Mouse (Mus musculus): ENCODE measurements around the gene Vmn1r148. TPM values are rescaled to one million over a fixed set of nuclear protein-coding genes. Genes with fewer than 3 reads are reported as not detected.
"Not testable (repeated sequence)": the region's sequence is repeated elsewhere in the genome, so short reads cannot be mapped to it uniquely, and the experiment has no call there.

The Vmn1r148 gene
- not detected in 2 replicates for polyA plus RNA-seq (2011; ENCODE audit: insufficient read depth, insufficient read length, low replicate concordance, missing spikeins)

DNA sequence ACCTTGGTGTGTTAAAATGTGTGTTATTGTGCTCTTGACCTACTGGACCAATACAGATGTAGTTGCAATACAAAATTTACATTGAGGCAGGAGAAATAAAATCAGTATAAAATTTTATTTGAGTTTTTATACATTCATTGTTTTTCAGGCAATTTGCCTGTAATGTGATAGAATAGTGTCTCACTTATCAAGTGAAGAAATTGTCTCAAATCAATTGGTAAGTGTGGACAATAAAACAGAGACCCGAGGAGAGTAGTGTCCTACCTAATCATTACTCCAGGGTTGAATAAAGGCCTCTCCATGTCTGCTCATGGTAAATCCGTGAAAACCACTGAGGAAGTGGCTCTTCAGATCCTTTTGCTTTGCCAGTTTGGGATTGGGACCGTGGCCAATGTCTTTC lies at the start of gene Vmn1r148:
Gene Vmn1r148, plus strand, starts transcription at position 301 of the 400 bp plus-strand sequence.
- no CpG with 5 or more reads among the region's 3 CpGs for WGBS
- not testable (repeated sequence) for H3K4me3 ChIP-seq (replicated peaks; ENCODE audit: control insufficient read depth, low read depth, low read length); H3K27ac ChIP-seq (ENCODE audit: control insufficient read depth, insufficient read depth, low read depth, low read length, poor library complexity); H3K4me1 ChIP-seq (ENCODE audit: control insufficient read depth, insufficient read depth, low read length)

DNA sequence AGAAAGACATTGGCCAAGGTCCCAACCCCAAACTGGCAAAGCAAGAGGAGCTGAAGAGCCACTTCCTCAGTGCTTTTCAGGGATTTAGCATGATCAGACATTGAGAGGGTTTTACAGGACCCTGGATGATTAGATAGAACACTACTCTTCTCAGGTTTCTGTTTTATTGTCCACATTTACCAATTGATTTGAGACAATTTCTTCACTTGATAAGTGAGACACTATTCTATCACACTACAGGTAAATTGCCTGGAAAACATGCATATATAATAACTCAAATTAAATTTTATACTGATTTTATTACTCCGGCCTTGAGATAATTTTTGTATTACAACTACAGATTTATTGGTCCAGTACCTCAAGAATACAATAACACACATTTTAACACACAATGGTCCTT lies 42.4 kb upstream of the Vmn1r148 start, which contains the start of gene Gm8660:
Gene Gm8660, minus strand, starts transcription at position 101 of the 400 bp plus-strand sequence.
- WGBS: no CpG with 5 or more reads among the region's 1 CpGs
- H3K4me3 ChIP-seq (replicated peaks; ENCODE audit: control insufficient read depth, low read depth, low read length); H3K4me1 ChIP-seq (ENCODE audit: control insufficient read depth, insufficient read depth, low read length); H3K27ac ChIP-seq (ENCODE audit: control insufficient read depth, insufficient read depth, low read depth, low read length, poor library complexity): not testable (repeated sequence)

DNA sequence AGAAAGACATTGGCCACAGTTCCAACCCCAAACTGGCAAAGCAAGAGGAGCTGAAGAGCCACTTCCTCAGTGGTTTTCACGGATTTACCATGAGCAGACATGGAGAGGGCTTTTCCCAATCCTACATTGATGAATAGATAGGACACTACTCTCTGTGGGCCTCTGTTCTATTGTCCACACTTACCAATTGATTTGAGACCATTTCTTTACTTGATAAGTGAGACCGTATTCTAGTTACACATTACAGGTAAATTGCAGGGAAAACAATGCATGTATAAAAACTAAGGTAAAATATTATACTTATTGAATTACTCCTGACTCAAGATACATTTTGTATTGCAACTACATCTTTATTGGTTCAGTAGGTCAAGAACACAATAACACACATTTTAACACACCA lies 24.7 kb downstream of the Vmn1r148 start, which contains the start of gene Vmn1r149:
Gene Vmn1r149, minus strand, starts transcription at position 101 of the 400 bp plus-strand sequence.
- WGBS: no CpG with 5 or more reads among the region's 2 CpGs

DNA sequence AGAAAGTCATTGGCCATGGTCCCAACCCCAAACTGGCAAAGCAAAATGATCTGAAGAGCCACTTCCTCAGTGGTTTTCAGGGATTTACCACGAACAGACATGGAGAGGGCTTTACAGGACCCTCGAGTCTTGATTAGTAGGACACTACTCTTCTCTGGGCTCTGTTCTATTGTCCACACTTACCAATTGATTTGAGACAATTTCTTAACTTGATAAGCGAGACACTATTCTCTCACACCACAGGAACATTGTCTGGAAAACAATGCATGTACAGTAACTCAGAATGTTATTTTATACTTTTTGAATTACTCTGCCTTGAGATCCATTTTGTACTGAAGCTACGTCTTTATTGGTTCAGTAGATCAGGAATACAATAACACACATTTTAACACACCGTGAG lies 50.6 kb downstream of the Vmn1r148 start, which contains the start of gene Gm10665:
Gene Gm10665, minus strand, starts transcription at position 101 of the 400 bp plus-strand sequence.
- WGBS: no CpG with 5 or more reads among the region's 5 CpGs
- H3K27ac ChIP-seq (ENCODE audit: control insufficient read depth, insufficient read depth, low read depth, low read length, poor library complexity); H3K4me1 ChIP-seq (ENCODE audit: control insufficient read depth, insufficient read depth, low read length); H3K4me3 ChIP-seq (replicated peaks; ENCODE audit: control insufficient read depth, low read depth, low read length): not testable (repeated sequence)

More for the DNA sequence above, 24.7 kb downstream of the Vmn1r148 start, which contains the start of gene Vmn1r149:
- not testable (repeated sequence) for H3K4me1 ChIP-seq (ENCODE audit: control insufficient read depth, insufficient read depth, low read length); H3K4me3 ChIP-seq (replicated peaks; ENCODE audit: control insufficient read depth, low read depth, low read length); H3K27ac ChIP-seq (ENCODE audit: control insufficient read depth, insufficient read depth, low read depth, low read length, poor library complexity)

Other genes with a start within 250 kb of the Vmn1r148 start
- not detected in 2 replicates for gene Vmn1r142, start 249.5 kb upstream of the Vmn1r148 start, polyA plus RNA-seq (2011; ENCODE audit: insufficient read depth, insufficient read length, low replicate concordance, missing spikeins)
- gene Vmn1r143, start 224.2 kb upstream of the Vmn1r148 start, polyA plus RNA-seq (2011; ENCODE audit: insufficient read depth, insufficient read length, low replicate concordance, missing spikeins): not detected in 2 replicates
- not detected in 2 replicates for gene Gm8653, start 212.3 kb upstream of the Vmn1r148 start, polyA plus RNA-seq (2011; ENCODE audit: insufficient read depth, insufficient read length, low replicate concordance, missing spikeins)
- not detected in 2 replicates for gene Gm8453, start 184.1 kb upstream of the Vmn1r148 start, polyA plus RNA-seq (2011; ENCODE audit: insufficient read depth, insufficient read length, low replicate concordance, missing spikeins)
- not detected in 2 replicates for gene Gm4187, start 83.9 kb upstream of the Vmn1r148 start, polyA plus RNA-seq (2011; ENCODE audit: insufficient read depth, insufficient read length, low replicate concordance, missing spikeins)
- not detected in 2 replicates for gene Gm8660, start 42.5 kb upstream of the Vmn1r148 start, polyA plus RNA-seq (2011; ENCODE audit: insufficient read depth, insufficient read length, low replicate concordance, missing spikeins)
- not detected in 2 replicates for gene Vmn1r149, start 24.6 kb downstream of the Vmn1r148 start, polyA plus RNA-seq (2011; ENCODE audit: insufficient read depth, insufficient read length, low replicate concordance, missing spikeins)
- gene Gm10665, start 50.5 kb downstream of the Vmn1r148 start, polyA plus RNA-seq (2011; ENCODE audit: insufficient read depth, insufficient read length, low replicate concordance, missing spikeins): not detected in 2 replicates
- gene Vmn1r151, start 86.1 kb downstream of the Vmn1r148 start, polyA plus RNA-seq (2011; ENCODE audit: insufficient read depth, insufficient read length, low replicate concordance, missing spikeins): not detected in 2 replicates
- gene Vmn1r152, start 109.4 kb downstream of the Vmn1r148 start, polyA plus RNA-seq (2011; ENCODE audit: insufficient read depth, insufficient read length, low replicate concordance, missing spikeins): not detected in 2 replicates
- gene Gm8677, start 121.3 kb downstream of the Vmn1r148 start, polyA plus RNA-seq (2011; ENCODE audit: insufficient read depth, insufficient read length, low replicate concordance, missing spikeins): not detected in 2 replicates
- not detected in 2 replicates for gene Gm4201, start 151.8 kb downstream of the Vmn1r148 start, polyA plus RNA-seq (2011; ENCODE audit: insufficient read depth, insufficient read length, low replicate concordance, missing spikeins)
- gene Gm4565, start 174.5 kb downstream of the Vmn1r148 start, polyA plus RNA-seq (2011; ENCODE audit: insufficient read depth, insufficient read length, low replicate concordance, missing spikeins): not detected in 2 replicates
- gene Vmn1r155, start 244.4 kb downstream of the Vmn1r148 start, polyA plus RNA-seq (2011; ENCODE audit: insufficient read depth, insufficient read length, low replicate concordance, missing spikeins): not detected in 2 replicates

All from bone marrow, adult 2 months (tissue).